Mouse (Mus musculus): ENCODE measurements at regions not wholly inside any gene's neighbourhood (a gene's known extent, or its start where the extent isn't known, plus 50 kb on each side); places are given as distances from the start of the nearest gene placed in this dataset.

- DNase-seq (ENCODE audit: low read depth): no peak
Measured at GRCm38 (mm10) chr2:160066491-160067303, 267.3 kb downstream of the Gm826 start.

GRCm38 (mm10) chr2:160062148-160062937 is 271.6 kb downstream of the Gm826 start:
- DNase-seq (ENCODE audit: low read depth): no peak

GRCm38 (mm10) chr2:160060091-160060490 is 273.9 kb downstream of the Gm826 start:
- no peak for DNase-seq (ENCODE audit: low read depth)

GRCm38 (mm10) chr2:160057211-160057610 is 276.8 kb downstream of the Gm826 start:
- no peak for DNase-seq (ENCODE audit: low read depth)

GRCm38 (mm10) chr2:160054411-160054810 is 279.6 kb downstream of the Gm826 start:
- no peak for DNase-seq (ENCODE audit: low read depth)

GRCm38 (mm10) chr2:160048286-160048685 is 285.7 kb downstream of the Gm826 start:
- no peak for DNase-seq (ENCODE audit: low read depth)

- DNase-seq (ENCODE audit: low read depth): no peak
Measured at GRCm38 (mm10) chr2:160046881-160047543, 286.9 kb downstream of the Gm826 start.

GRCm38 (mm10) chr2:160044591-160044990 is 289.4 kb downstream of the Gm826 start:
- DNase-seq (ENCODE audit: low read depth): no peak

- DNase-seq (ENCODE audit: low read depth): no peak
Measured at GRCm38 (mm10) chr2:160044184-160044583, 289.8 kb downstream of the Gm826 start.

- DNase-seq (ENCODE audit: low read depth): no peak
Measured at GRCm38 (mm10) chr2:160029432-160029831, 304.5 kb downstream of the Gm826 start.

GRCm38 (mm10) chr2:160028459-160028858 is 305.5 kb downstream of the Gm826 start:
- DNase-seq (ENCODE audit: low read depth): no peak

GRCm38 (mm10) chr2:160025911-160026310 is 308.1 kb downstream of the Gm826 start:
- no peak for DNase-seq (ENCODE audit: low read depth)

- no peak for DNase-seq (ENCODE audit: low read depth)
Measured at GRCm38 (mm10) chr2:160021541-160021940, 312.4 kb downstream of the Gm826 start.

- DNase-seq (ENCODE audit: low read depth): no peak
Measured at GRCm38 (mm10) chr2:160020876-160021275, 313.1 kb downstream of the Gm826 start.

GRCm38 (mm10) chr2:160017020-160017812 is 316.7 kb downstream of the Gm826 start:
- DNase-seq (ENCODE audit: low read depth): no peak

GRCm38 (mm10) chr2:160011421-160011820 is 322.5 kb downstream of the Gm826 start:
- DNase-seq (ENCODE audit: low read depth): no peak

GRCm38 (mm10) chr2:160002695-160003094 is 331.3 kb downstream of the Gm826 start:
- DNase-seq (ENCODE audit: low read depth): no peak

- DNase-seq (ENCODE audit: low read depth): peak; percentile 3
Measured at GRCm38 (mm10) chr2:160000449-160000848, 333.5 kb downstream of the Gm826 start.

- no peak for DNase-seq (ENCODE audit: low read depth)
Measured at GRCm38 (mm10) chr2:159997395-159997794, 336.6 kb downstream of the Gm826 start.

GRCm38 (mm10) chr2:159994490-159994889 is 339.5 kb downstream of the Gm826 start:
- no peak for DNase-seq (ENCODE audit: low read depth)

- no peak for DNase-seq (ENCODE audit: low read depth)
Measured at GRCm38 (mm10) chr2:159986719-159987118, 347.2 kb downstream of the Gm826 start.

GRCm38 (mm10) chr2:159981694-159982093 is 352.3 kb downstream of the Gm826 start:
- DNase-seq (ENCODE audit: low read depth): no peak
